Mouse (Mus musculus): Measurements from ENCODE around the gene Cp.
"Not testable (repeated sequence)": the region's sequence is repeated elsewhere in the genome, so short reads cannot be mapped to it uniquely, and the experiment has no call there.

Gene Cp

DNA sequence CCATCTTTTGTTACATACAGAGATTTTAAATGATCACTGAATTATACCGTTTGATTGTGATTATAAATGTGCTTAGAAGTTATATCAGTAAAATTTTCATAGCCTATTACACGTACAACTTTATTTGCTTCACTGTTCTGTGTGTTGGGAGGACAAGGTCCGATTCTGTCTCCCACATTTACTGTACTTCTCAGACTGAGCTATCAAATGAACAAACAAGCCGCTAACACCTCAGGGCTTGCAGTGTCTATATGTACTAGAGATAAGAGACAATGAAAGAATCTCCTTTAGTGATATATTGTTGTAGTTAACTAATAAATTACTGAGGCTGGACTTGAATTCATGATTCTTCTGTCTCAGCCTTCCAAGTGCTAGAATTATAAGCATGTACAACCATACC lies 50.4 kb downstream of the Cp start:
- no peak for DNase-seq (ENCODE audit: low read depth)

DNA sequence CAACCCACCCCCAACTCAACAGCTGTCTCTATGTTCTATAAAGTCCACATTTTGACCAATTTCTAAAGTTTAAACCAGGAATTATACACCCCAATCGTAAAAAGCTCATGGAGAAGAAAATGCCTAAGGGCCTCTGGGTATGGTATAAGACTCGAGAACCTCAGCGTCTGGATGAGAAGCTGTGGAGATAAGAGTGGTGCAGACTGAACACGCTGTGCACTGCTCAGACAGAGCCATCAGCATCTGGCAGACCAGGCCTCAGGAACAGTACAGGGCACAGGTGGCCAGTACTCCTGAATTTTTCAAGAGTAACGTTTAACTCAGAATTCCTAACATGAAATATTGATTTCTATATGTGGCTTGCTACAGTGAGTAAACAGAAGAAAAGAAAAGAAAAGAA lies 50.9 kb downstream of the Cp start:
- DNase-seq (ENCODE audit: low read depth), result no peak

GRCm38 (mm10) chr3:20010464-20010863 lies 53.6 kb downstream of the Cp start:
- no peak for DNase-seq (ENCODE audit: low read depth)

GRCm38 (mm10) chr3:20010905-20011304 lies 54.1 kb downstream of the Cp start:
- not testable (repeated sequence) for DNase-seq (ENCODE audit: low read depth)

DNA sequence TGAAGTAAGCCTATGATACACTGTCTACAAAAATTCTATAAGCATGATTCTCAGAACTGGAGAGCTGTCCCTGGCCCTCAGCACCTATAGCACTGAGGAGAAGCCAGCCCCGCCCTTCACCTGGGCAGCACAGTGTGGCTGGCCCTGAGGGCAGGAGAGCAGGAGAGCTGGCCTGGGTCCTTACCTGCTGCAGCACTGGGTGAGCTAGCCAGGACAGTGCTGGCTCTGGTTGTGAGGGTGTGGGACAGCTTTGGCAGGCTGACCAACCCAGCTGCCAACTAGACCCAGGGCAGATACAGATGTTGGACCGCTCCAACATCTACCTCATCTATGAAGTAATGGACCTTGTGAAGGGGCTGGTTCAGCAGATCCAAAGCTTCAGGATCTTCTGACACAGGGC lies 57.6 kb downstream of the Cp start:
- no peak for DNase-seq (ENCODE audit: low read depth)

- no peak for DNase-seq (ENCODE audit: low read depth)
These were observed 61.2 kb downstream of the Cp start for GRCm38 (mm10) chr3:20018076-20018475.

GRCm38 (mm10) chr3:20023832-20024231 lies 67.0 kb downstream of the Cp start:
- no peak for DNase-seq (ENCODE audit: low read depth)

DNA sequence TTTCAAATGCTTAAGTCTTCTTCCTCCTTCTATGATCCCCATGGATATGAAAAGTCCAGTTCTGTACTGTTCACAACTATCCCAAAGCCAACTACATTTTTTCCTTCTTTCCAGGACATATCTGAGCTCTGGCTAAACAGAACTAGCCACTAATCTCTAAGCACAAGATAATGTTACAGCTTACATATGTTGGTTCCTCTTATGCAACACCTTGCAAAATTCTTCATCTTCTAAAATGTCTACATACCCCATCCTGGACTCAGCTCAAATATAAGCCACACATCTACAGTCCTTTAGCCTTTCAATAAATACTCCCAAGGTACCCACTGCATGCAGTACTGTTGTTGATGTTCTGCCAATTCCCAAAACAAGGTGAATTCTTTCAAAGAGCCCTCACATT lies 69.6 kb downstream of the Cp start:
- DNase-seq (ENCODE audit: low read depth), result no peak

DNA sequence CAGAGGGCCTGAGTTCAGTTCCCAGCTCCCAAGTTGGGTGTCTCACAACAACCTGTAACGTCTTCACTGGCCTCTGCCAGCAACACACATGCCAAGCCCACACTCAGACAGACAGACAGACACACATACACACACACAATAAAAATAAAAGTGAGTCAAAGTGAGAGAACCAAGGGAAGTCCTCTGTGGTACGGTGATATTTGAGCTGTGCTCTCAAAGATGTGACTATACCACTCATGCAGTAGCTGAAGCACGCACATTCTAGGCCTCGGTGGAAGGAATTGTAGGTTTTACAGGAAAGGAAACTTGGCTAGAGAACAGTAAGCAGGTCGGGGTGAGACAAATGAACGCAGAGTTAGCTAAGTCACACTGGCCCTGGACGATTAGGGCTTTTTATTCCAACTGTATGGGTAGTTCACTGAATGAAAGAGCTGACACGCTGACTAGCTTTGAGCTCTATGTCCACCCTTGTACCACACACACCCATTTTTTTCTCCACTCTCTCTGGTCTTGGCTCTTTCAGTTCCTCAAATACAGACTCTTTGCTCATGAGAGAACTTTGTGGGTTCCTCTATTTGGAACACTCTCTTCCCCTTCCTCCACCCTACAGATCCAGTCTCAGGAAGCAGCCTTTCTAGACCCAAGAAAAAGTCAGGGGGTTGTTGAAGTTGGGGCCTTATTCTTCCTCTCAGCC lies 70.3 kb downstream of the Cp start:
- no peak for DNase-seq (ENCODE audit: low read depth)

DNA sequence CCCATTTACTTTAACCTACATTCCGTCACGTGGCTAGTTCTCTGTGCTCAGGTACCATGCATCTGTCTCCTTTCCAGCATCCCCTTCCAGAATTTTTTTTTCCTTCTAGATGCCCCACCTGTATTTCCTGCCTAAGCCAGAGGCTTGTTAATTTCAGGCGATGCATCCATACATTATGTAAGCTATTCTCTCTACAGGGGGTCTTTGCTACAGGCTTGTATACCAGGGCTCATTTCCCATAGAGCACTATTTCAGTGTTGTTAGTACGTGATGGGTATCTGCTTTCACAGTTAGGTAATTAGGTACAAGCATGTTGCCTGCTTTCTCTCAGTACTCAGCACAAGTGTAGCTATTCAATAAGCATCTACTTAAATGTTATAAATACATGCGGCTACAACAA lies 70.9 kb downstream of the Cp start:
- no peak for DNase-seq (ENCODE audit: low read depth)

GRCm38 (mm10) chr3:20028640-20029039 lies 71.8 kb downstream of the Cp start:
- no peak for DNase-seq (ENCODE audit: low read depth)

DNA sequence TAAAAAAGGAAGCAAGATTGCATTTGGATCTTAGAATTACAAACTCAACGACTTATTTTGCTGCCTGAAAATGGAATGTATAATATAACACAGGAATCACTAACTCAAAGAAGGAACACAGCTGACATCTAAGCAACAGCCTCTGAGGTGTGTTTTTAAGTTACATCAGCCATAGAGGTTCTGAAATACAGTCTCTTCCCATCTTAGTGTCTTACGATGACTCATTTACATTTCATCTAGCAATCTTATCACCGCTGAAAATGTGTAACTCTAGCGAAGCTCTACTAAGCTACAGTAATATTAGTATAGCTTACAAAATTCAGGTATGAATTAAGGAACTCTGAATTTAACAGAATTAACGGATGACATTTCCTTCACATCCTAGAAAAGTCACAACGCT lies 74.0 kb downstream of the Cp start:
- DNase-seq (ENCODE audit: low read depth), result no peak

DNA sequence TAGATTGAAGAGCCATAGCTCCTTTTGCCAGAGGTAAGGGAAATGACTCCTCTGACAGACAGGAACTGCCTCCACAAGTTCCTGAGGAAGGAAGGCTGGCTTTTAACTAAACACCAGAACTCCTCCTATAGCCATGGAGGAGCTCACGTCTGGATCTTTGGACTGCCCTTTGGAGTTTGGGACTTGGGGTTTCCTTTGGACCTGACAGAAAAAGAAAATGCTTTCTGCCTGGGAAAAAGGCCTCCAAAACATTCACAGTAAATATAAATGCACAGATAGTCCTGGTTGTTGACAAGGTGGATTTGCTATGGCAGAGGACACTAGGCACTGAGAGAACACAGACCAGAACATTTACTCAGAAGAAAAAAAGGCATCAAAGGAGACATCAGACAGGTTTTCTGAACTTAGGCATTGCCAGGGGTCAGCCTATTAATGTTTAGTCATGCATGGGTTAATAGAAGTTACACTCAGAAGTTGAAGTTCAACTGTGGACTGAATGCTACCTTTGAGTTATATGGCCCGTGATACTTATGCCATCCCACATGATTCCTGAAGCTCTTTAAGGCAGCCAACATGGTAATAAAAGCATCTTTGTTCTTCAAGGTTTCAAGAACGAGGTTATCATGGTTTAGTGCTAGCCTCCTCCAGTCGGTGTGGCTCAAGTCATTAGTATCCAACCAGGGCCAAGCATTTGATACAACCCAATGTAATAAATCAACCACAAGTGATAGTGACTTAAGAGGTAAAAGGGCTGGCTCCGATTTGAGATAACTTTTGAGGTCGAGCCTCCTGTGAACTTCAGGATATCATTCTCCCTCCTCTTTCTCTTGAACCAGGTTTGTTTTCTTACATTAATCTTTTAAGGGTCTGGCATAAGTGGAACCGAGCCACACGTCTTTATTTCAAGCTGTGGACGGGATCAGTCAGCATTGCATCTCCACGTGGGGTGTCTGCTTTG lies 77.2 kb downstream of the Cp start:
- peak; percentile 12 for DNase-seq (ENCODE audit: low read depth)

DNA sequence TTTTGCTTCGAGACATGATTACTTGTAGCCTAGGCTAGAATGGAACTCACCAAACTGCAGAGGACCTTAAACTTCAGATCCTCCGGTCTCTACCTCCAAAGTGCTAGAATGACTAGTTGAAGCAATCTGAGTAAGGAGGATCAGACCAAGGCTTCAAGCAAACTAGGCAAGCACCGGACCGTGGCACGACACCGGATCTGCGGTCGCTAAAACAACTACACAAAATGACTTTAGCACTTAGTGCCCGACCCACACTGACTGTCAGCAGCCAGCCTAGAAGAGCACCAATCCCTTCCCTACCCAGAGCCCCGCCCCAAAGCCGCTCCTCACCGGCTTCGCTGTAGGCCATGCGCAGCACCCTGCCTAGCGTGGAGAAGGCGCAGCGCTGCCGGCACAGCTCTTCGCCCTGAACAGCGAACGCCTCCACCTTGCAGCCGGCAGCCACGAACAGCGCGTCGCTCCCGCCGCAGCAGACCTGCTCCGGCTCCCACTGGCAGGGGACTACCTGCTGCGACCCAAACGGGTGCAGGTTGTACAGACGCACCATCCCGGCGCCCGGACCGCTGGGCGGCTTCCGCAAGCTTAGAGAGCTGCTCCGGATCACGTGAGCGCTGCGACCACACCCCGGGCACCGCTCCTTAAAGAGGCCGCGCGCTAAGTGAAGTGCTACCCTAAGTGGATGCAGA lies 78.0 kb downstream of the Cp start, which contains the start of gene Hps3:
Gene Hps3 (minus strand): TSS at position 597 of the 686 bp plus-strand sequence.
- DNase-seq (ENCODE audit: low read depth), result peak; percentile 92

DNA sequence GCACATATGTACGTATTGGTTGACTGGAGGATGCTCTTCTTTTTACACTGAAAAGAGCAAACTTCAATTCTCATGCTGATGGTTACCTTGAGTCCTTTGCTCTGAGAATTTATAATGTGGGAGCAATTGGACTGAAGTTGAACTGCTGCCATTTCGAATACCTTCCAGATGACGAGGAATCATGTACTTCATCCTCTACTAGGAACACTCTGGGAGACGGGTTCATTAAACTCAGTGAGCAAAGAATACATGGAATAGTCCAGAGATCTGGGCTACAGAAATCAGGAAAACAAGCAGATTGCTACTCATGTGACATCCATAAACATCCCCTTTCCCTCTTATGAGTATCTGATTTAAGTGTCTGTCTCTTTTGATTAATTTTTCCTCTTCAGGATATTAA lies 79.2 kb downstream of the Cp start:
- no peak for DNase-seq (ENCODE audit: low read depth)

DNA sequence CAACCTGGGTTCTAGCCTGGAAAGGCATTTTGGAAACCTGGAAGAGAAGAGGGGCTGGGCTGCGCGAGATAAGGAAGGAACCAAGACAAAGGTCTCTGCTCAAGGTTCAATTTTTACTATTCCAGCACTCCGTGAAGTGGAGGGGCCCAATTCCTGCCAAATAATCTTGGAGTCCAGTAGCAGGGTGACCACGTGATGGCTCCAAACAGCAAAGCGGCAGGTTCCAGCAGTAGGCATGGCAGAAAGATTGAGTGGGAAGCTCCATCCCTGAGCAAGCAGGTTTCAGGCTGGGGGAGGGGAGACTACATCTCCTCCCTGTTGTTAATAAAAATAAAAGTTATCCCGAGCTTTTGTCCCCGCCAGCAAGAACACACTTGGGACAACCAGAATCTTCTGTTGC lies 84.6 kb downstream of the Cp start:
- not testable (repeated sequence) for DNase-seq (ENCODE audit: low read depth)

GRCm38 (mm10) chr3:20044736-20045135 lies 87.9 kb downstream of the Cp start:
- DNase-seq (ENCODE audit: low read depth), result not testable (repeated sequence)

GRCm38 (mm10) chr3:20057306-20058196 lies 100.7 kb downstream of the Cp start, which contains the start of gene Hltf:
Gene Hltf (plus strand): TSS chr3:20057811.
- DNase-seq (ENCODE audit: low read depth), result peak; percentile 98

- no peak for DNase-seq (ENCODE audit: low read depth)
These were observed 101.3 kb downstream of the Cp start for GRCm38 (mm10) chr3:20058197-20058541.
